Mouse (Mus musculus): ENCODE data around the gene Olfr1459.

Gene Olfr1459

GRCm38 (mm10) chr19:13149449-13149848 lies at the start of gene Olfr1459:
Gene Olfr1459, minus strand, starts transcription at chr19:13149549.
- no peak for DNase-seq (ENCODE audit: low spot score in 2 of 2)

- DNase-seq (ENCODE audit: low spot score in 2 of 2) = no peak
Observed at GRCm38 (mm10) chr19:13185434-13185833, 36.1 kb upstream of the Olfr1459 start, which contains the start of gene Olfr1462. Gene Olfr1462, plus strand, starts transcription at chr19:13185734.

- no peak for DNase-seq (ENCODE audit: low spot score in 2 of 2)
Observed at GRCm38 (mm10) chr19:13162700-13163099, 13.4 kb upstream of the Olfr1459 start, which contains the start of gene Olfr1461. Gene Olfr1461, plus strand, starts transcription at chr19:13163000.

DNA sequence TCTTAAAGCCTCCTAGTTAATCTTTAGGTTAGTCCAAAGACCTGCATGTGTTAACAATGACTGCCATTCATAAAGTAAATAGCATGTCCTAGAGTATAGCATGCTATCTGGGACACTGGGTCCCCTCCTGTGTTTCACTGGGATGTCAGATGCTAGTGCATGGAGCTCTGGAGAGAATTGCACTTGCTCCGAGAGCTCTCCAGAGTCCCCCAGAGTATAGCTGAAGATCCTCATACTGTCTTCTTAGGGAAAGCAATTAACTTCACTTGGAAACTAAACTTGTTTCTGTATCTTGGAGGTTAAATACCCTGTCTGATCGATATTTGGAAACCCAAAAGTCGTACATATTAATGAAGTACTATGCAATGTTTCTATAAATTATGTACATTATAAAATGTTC lies 42.7 kb downstream of the Olfr1459 start, which contains the start of gene Olfr1458:
TSS of gene Olfr1458 (minus strand) at position 101 of the 400 bp plus-strand sequence.
- no peak for DNase-seq (ENCODE audit: low spot score in 2 of 2)

DNA sequence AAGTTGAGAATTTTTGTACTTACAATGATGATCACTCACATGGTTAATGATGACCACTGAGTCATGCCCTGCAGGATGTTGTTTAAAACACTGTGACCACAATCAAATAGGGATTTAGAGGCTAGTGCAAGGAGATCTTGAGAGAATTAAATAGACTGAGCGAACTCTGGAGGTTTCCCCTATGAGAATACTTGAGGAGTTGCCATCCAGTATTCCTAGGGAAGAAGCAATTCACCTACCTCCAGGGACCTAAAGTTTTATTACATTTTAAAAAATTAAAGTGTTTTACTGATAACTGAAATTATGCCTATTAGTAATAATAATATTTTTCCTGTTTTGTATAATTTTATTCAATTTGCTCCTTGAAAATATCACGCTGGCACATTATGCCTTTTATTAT lies 51.6 kb downstream of the Olfr1459 start, which contains the start of gene Olfr1457:
TSS of gene Olfr1457 (minus strand) at position 101 of the 400 bp plus-strand sequence.
- DNase-seq (ENCODE audit: low spot score in 2 of 2) = no peak

DNA sequence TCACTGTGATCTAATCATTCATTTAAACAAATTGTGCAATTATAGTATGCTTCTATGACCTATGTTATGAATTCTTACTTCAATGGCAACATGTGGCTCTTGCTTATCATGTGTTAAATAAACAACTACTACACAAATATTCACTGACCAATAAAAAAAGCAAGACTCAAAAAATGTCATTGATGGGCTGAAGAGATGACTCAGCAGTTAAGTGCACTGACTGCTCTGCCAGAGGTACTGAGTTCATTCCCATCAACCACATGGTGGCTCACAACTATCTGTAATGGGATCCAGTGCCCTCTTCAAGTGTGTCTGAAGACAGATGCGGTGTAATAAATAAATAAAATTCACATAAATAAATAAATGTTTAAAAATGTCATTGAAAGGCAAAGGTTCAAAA lies 55.4 kb downstream of the Olfr1459 start:
- no peak for DNase-seq (ENCODE audit: low spot score in 2 of 2)
